Mouse (Mus musculus) limb, embryonic 11.5 days (tissue): Measurements from ENCODE around the gene Capza2. TPM values are rescaled to one million over a fixed set of nuclear protein-coding genes. Genes with fewer than 3 reads are reported as not detected.

Experiments used
- ATAC-seq: fragments of 200-750 bp; cut with Nextera tagmentation; 2 replicates; pipeline ENCODE4 v1.8.0; 2017; ENCODE audit warnings: low read depth; ENCODE audit not compliant: insufficient number of reproducible peaks, low FRiP score, low TSS enrichment
- DNase-seq: peaks from one replicate; pipeline ENCODE4 v3.0.0-alpha.2; 2015; ENCODE audit warnings: low spot score
- H3K27ac ChIP-seq: fragments of 300-500 bp; sonication (generic); replicated peaks from 2 replicates; pipeline ENCODE4 v1.5.1; 2014; ENCODE audit warnings: low read depth, mild to moderate bottlenecking, low read length
- H3K27me3 ChIP-seq: fragments of 300-500 bp; sonication (generic); 2 replicates; pipeline ENCODE4 v1.6.1; 2014; ENCODE audit warnings: mild to moderate bottlenecking, low read length, mixed read lengths; ENCODE audit not compliant: control insufficient read depth, insufficient read depth
- H3K36me3 ChIP-seq: fragments of 300-500 bp; sonication (generic); 2 replicates; pipeline ENCODE4 v1.6.1; 2014; ENCODE audit warnings: mild to moderate bottlenecking, low read length, moderate library complexity, mixed read lengths; ENCODE audit not compliant: control insufficient read depth, insufficient read depth
- H3K4me1 ChIP-seq: fragments of 300-500 bp; sonication (generic); 2 replicates; pipeline ENCODE4 v1.6.1; 2014; ENCODE audit warnings: low read length, mixed read lengths; ENCODE audit not compliant: control insufficient read depth, insufficient read depth
- H3K4me2 ChIP-seq: fragments of 300-500 bp; sonication (generic); 2 replicates; pipeline ENCODE4 v1.6.1; 2014; ENCODE audit warnings: low read depth, mild to moderate bottlenecking, moderate library complexity; ENCODE audit not compliant: severe bottlenecking
- H3K4me3 ChIP-seq: fragments of 300-500 bp; sonication (generic); 2 replicates; pipeline ENCODE4 v1.5.1; 2014; ENCODE audit warnings: low read depth, low read length
- H3K9ac ChIP-seq: fragments of 300-500 bp; sonication (generic); 2 replicates; pipeline ENCODE4 v1.6.1; 2014; ENCODE audit warnings: mild to moderate bottlenecking, low read length
- H3K9me3 ChIP-seq: fragments of 300-500 bp; sonication (generic); 2 replicates; pipeline ENCODE4 v1.6.1; 2016; ENCODE audit warnings: low read length; ENCODE audit not compliant: control insufficient read depth
- WGBS: fragments of 180-500 bp; shearing (Covaris S2); extraction: QIAGEN DNeasy Blood & Tissue Kit; methylation state at CpG from one replicate; pipeline ENCODE4 v1.1.7; 2014; 5-methylcytosine and 5-hydroxymethylcytosine counted together
- polyA plus RNA-seq: library from polyadenylated mRNA; unstranded; fragments of >200 nt; fragmentation: Nextera tagmentation; extraction: Ambion mirVana; gene quantifications from 2 replicates; pipeline ENCODE4 v1.2.1, GENCODE M21; 2014

Gene Capza2
- polyA plus RNA-seq, 1 experiment from 2014 or later: 210 TPM

DNA sequence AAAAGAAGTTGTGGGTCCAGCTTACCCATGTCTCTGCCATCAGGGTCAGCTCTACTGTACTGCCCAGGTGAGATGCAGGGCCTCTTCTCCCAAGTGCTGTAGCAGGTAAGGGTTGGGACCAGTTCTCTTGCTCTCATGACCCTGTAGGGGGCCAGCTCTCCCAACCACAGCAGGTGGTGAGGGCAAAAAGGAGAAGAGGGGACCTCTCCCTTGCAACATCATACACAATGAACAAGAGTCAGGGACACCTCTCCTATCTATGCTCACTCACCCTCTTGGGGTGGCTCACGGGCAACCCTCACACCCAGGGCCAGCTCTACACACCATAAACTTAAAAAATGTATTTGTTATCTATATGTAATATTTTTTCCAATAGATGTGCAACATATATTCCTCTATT lies 29.1 kb upstream of the Capza2 start:
- Histone ChIP-seq H3K4me2 (no peak overlapping the region), H3K4me3 (no peak overlapping the region), H3K9ac (no peak overlapping the region), H3K36me3 (no peaks in the 10 kb centered on the region), H3K9me3 (no peaks in the 10 kb centered on the region), H3K27ac (no peak overlapping the region), H3K27me3 (no peaks in the 10 kb centered on the region), H3K4me1 (no peaks in the 10 kb centered on the region)
- WGBS: 80% methylated on average over 1 of the region's 1 CpGs
- DNase-seq: no peak
- no peak for ATAC-seq

DNA sequence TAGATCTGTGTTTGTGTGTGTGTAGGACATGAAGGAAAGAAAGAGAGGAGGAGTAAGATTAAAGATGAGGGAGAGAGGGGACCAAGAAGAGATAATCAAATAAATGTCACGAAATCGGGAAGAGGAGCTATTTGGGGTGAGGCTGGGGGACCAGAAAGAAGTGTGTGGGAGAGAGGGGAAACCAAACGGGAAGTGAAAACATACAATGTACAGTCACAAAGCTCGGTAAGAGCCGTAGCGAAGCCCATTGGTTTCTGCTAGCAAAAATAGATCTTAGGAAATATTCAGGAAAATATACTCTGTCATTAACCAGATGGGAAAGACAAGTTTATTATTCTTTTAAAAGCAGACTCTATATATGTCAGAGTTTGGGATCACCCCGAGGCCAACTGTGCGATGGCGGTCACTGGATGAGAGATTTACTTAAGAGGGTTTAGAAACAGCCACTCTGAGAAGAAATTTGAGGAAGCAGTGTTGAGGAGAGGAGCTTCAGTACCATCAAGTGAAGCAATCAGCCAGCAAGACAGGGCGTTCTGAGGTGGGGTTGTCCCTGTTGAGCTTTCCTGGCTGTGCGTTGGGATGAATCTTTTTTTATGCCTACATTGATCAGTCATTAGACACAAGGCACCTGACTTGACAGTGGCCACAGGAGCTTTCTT lies 24.6 kb upstream of the Capza2 start:
- no peak for ATAC-seq
- H3K9ac ChIP-seq: no peak overlapping the region
- 91% methylated on average over 11 of the region's 11 CpGs for WGBS

GRCm38 (mm10) chr6:17612652-17613051 lies 23.4 kb upstream of the Capza2 start:
- ATAC-seq (no peak), DNase-seq (no peak)
- Histone ChIP-seq H3K4me2 (no peak overlapping the region), H3K9ac (no peak overlapping the region), H3K27me3 (no peaks in the 10 kb centered on the region), H3K4me1 (no peaks in the 10 kb centered on the region), H3K9me3 (no peaks in the 10 kb centered on the region), H3K27ac (no peak overlapping the region), H3K4me3 (no peak overlapping the region), H3K36me3 (no peaks in the 10 kb centered on the region)
- 89% methylated on average over 4 of the region's 4 CpGs for WGBS

More for the DNA sequence above, 24.6 kb upstream of the Capza2 start:
- no peak overlapping the region for H3K4me2 ChIP-seq
- H3K36me3 ChIP-seq: no peaks in the 10 kb centered on the region
- no peak for DNase-seq
- no peak overlapping the region for H3K4me3 ChIP-seq
- H3K27me3 ChIP-seq: no peaks in the 10 kb centered on the region
- H3K27ac ChIP-seq: no peak overlapping the region
- no peaks in the 10 kb centered on the region for H3K9me3 ChIP-seq
- H3K4me1 ChIP-seq: no peaks in the 10 kb centered on the region

- no peak for DNase-seq
- Histone ChIP-seq H3K4me2 (no peak overlapping the region), H3K9ac (no peak overlapping the region), H3K36me3 (no peaks in the 10 kb centered on the region), H3K4me3 (no peak overlapping the region), H3K4me1 (no peaks in the 10 kb centered on the region), H3K27ac (no peak overlapping the region), H3K9me3 (no peaks in the 10 kb centered on the region), H3K27me3 (no peaks in the 10 kb centered on the region)
- 86% methylated on average over 4 of the region's 4 CpGs for WGBS
- no peak for ATAC-seq
These were observed 15.2 kb upstream of the Capza2 start for GRCm38 (mm10) chr6:17620823-17621222.

GRCm38 (mm10) chr6:17621436-17621835 lies 14.6 kb upstream of the Capza2 start:
- Histone ChIP-seq H3K4me3 (no peak overlapping the region), H3K4me2 (no peak overlapping the region), H3K36me3 (no peaks in the 10 kb centered on the region), H3K9ac (no peak overlapping the region), H3K9me3 (no peaks in the 10 kb centered on the region), H3K27me3 (no peaks in the 10 kb centered on the region), H3K27ac (no peak overlapping the region), H3K4me1 (no peaks in the 10 kb centered on the region)
- DNase-seq (no peak), ATAC-seq (no peak)
- 61% methylated on average over 3 of the region's 3 CpGs for WGBS

- WGBS: 69% methylated on average over 6 of the region's 6 CpGs
- DNase-seq: no peak
These were observed 7.2 kb upstream of the Capza2 start for GRCm38 (mm10) chr6:17628701-17629455.

DNA sequence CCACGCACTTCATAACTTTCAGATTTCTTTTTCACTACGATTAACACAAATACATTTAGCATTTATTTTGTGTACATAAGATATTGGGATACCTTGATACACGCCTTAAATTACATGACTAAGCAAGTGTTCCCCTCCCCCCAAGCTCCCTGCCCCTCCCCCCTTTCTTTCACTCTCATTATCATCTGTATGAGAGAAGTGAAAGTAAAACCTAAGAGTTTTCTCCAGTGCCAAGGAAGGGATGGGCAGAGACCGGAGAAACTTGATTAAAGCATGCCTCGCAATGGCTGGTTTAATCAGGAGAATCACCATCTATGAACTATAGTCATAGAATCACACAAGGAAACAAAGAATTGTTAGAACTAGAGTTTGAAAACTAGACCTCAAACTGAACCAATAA lies 6.3 kb upstream of the Capza2 start:
- Histone ChIP-seq H3K9ac (no peak overlapping the region), H3K9me3 (no peaks in the 10 kb centered on the region), H3K27ac (no peak overlapping the region), H3K27me3 (no peaks in the 10 kb centered on the region), H3K36me3 (no peaks in the 10 kb centered on the region), H3K4me3 (no peak overlapping the region), H3K4me2 (no peak overlapping the region), H3K4me1 (no peaks in the 10 kb centered on the region)
- ATAC-seq: no peak
- DNase-seq: no peak
- WGBS: 77% methylated on average over 5 of the region's 5 CpGs

More at GRCm38 (mm10) chr6:17628701-17629455, 7.2 kb upstream of the Capza2 start:
- Histone ChIP-seq H3K4me2 (no peak overlapping the region), H3K27ac (no peak overlapping the region), H3K36me3 (no peaks in the 10 kb centered on the region), H3K9ac (no peak overlapping the region), H3K4me3 (no peak overlapping the region), H3K4me1 (no peaks in the 10 kb centered on the region), H3K27me3 (no peaks in the 10 kb centered on the region), H3K9me3 (no peaks in the 10 kb centered on the region)
- no peak for ATAC-seq

- H3K27me3 ChIP-seq: no peaks in the 10 kb centered on the region
- no peak overlapping the region for H3K4me2 ChIP-seq
- H3K36me3 ChIP-seq: no peaks in the 10 kb centered on the region
- no peaks in the 10 kb centered on the region for H3K4me1 ChIP-seq
- no peak overlapping the region for H3K4me3 ChIP-seq
- no peak overlapping the region for H3K9ac ChIP-seq
- no peak overlapping the region for H3K27ac ChIP-seq
- 87% methylated on average over 5 of the region's 5 CpGs for WGBS
- DNase-seq: no peak
- no peaks in the 10 kb centered on the region for H3K9me3 ChIP-seq
- ATAC-seq: no peak
These were observed 4.4 kb upstream of the Capza2 start for GRCm38 (mm10) chr6:17631611-17632010.
